Mouse (Mus musculus) lung, postnatal 0 days (tissue): ENCODE measurements around the gene Chadl. TPM values are rescaled to one million over a fixed set of nuclear protein-coding genes. Genes with fewer than 3 reads are reported as not detected.
A peak's percentile ranks its signal among the peaks of the same experiment; 100 is the strongest.

ENCODE experiments used
- ATAC-seq: fragments of 200-750 bp; cut with Nextera tagmentation; 2 replicates; pipeline ENCODE4 v1.8.0; 2017; ENCODE audit warnings: moderate library complexity
- DNase-seq: peaks from one replicate; pipeline ENCODE4 v3.0.0-alpha.2; 2016; ENCODE audit warnings: low spot score
- H3K27ac ChIP-seq: fragments of 300-500 bp; sonication (generic); 2 replicates; pipeline ENCODE4 v1.5.1; 2014; ENCODE audit warnings: antibody characterized with exemption, mild to moderate bottlenecking, low read length, mixed read lengths
- H3K27me3 ChIP-seq: fragments of 300-500 bp; sonication (generic); replicated peaks from 2 replicates; pipeline ENCODE4 v1.6.1; 2014; ENCODE audit warnings: low read length, mixed read lengths; ENCODE audit not compliant: insufficient read depth
- H3K36me3 ChIP-seq: fragments of 300-500 bp; sonication (generic); 2 replicates; pipeline ENCODE4 v1.6.1; 2014; ENCODE audit warnings: low read length, mixed read lengths; ENCODE audit not compliant: insufficient read depth
- H3K4me1 ChIP-seq: fragments of 300-500 bp; sonication (generic); 2 replicates; pipeline ENCODE4 v1.6.1; 2014; ENCODE audit warnings: antibody characterized with exemption, low read depth, low read length, mixed read lengths; ENCODE audit not compliant: insufficient read depth
- H3K4me2 ChIP-seq: fragments of 300-500 bp; sonication (generic); replicated peaks from 2 replicates; pipeline ENCODE4 v1.6.1; 2014; ENCODE audit warnings: low read depth, mild to moderate bottlenecking, low read length, moderate library complexity, mixed read lengths
- H3K4me3 ChIP-seq: fragments of 300-500 bp; sonication (generic); 2 replicates; pipeline ENCODE4 v1.5.1; 2014; ENCODE audit warnings: low read depth, low read length
- H3K9ac ChIP-seq: fragments of 300-500 bp; sonication (generic); replicated peaks from 2 replicates; pipeline ENCODE4 v1.6.1; 2014; ENCODE audit warnings: low read depth, mild to moderate bottlenecking
- H3K9me3 ChIP-seq: fragments of 300-500 bp; sonication (generic); 2 replicates; pipeline ENCODE4 v1.6.1; 2016; ENCODE audit warnings: low read length, mixed read lengths
- CTCF ChIP-seq: IDR thresholded peaks from 2 replicates; pipeline ENCODE4 v1.5.1; 2016; ENCODE audit warnings: antibody characterized with exemption, mild to moderate bottlenecking
- EP300 ChIP-seq: IDR thresholded peaks from 2 replicates; pipeline ENCODE4 v1.6.1; 2016; ENCODE audit warnings: antibody characterized with exemption, mild to moderate bottlenecking, control low read depth
- WGBS: fragments of 180-500 bp; shearing (Covaris S2); extraction: QIAGEN DNeasy Blood & Tissue Kit; methylation state at CpG from one replicate; pipeline ENCODE4 v1.1.7; 2014; 5-methylcytosine and 5-hydroxymethylcytosine counted together
- polyA plus RNA-seq: library from polyadenylated mRNA; unstranded; fragments of >200 nt; fragmentation: Nextera tagmentation; extraction: Ambion mirVana; gene quantifications from 2 replicates; pipeline ENCODE4 v1.2.1, GENCODE M21; 2015

Chadl gene
- polyA plus RNA-seq, 1 experiment from 2014 or later: 2.6 TPM

- H3K36me3 ChIP-seq: no peaks in the 10 kb centered on the region; the same call in none of the 2 replicates
- TF ChIP-seq EP300: no peak
- TF ChIP-seq CTCF: no peak
- no peak overlapping the region for H3K9ac ChIP-seq
- WGBS: 84% methylated on average over 10 of the region's 10 CpGs
- no peaks in the 10 kb centered on the region for H3K27me3 ChIP-seq
- no peak overlapping the region for H3K27ac ChIP-seq
- H3K9me3 ChIP-seq: no peaks in the 10 kb centered on the region
- ATAC-seq (no peak), DNase-seq (no peak)
- H3K4me1 ChIP-seq: no peaks in the 10 kb centered on the region
- H3K4me2 ChIP-seq: no peak overlapping the region
- no peak overlapping the region for H3K4me3 ChIP-seq
Observed at GRCm38 (mm10) chr15:81666957-81667356, 30.1 kb downstream of the Chadl start.

GRCm38 (mm10) chr15:81663697-81664561 lies 33.2 kb downstream of the Chadl start, which contains the start of gene L3mbtl2:
L3mbtl2 (plus strand) TSS chr15:81663889.
- WGBS: under 1% methylated on average over 54 of the region's 55 CpGs
- no peak for TF ChIP-seq EP300
- peak; percentile 56 for TF ChIP-seq CTCF
- Histone ChIP-seq H3K4me3 (peak within 1 kb of the TSS; percentile 81), H3K27me3 (no peaks in the 10 kb centered on the region), H3K9me3 (no peaks in the 10 kb centered on the region), H3K4me1 (no peaks in the 10 kb centered on the region), H3K36me3 (no peaks in the 10 kb centered on the region; the same call in none of the 2 replicates), H3K4me2 (peak within 1 kb of the TSS; percentile 90), H3K9ac (peak within 1 kb of the TSS; percentile 73), H3K27ac (no peak within 1 kb of the TSS)
- DNase-seq: peak; percentile 96
- ATAC-seq: peak; percentile 100

GRCm38 (mm10) chr15:81663281-81663680 lies 33.8 kb downstream of the Chadl start:
- Histone ChIP-seq H3K9ac (no peak overlapping the region), H3K9me3 (no peaks in the 10 kb centered on the region), H3K4me2 (peak overlapping the region; percentile 90; the same call in 1 of the 2 replicates), H3K27ac (no peak overlapping the region), H3K4me3 (peak overlapping the region; percentile 14; the same call in 1 of the 2 replicates), H3K36me3 (no peaks in the 10 kb centered on the region; the same call in none of the 2 replicates), H3K4me1 (no peaks in the 10 kb centered on the region), H3K27me3 (no peaks in the 10 kb centered on the region)
- no peak for DNase-seq
- ATAC-seq: no peak; the same call in 1 of the 2 replicates
- TF ChIP-seq CTCF (no peak), EP300 (no peak)
- 64% methylated on average over 10 of the region's 10 CpGs for WGBS

GRCm38 (mm10) chr15:81661701-81662100 lies 35.4 kb downstream of the Chadl start:
- no peak overlapping the region for H3K9ac ChIP-seq
- no peak overlapping the region for H3K27ac ChIP-seq
- TF ChIP-seq CTCF (no peak), EP300 (no peak)
- no peak overlapping the region for H3K4me2 ChIP-seq
- ATAC-seq: no peak
- no peak for DNase-seq
- no peaks in the 10 kb centered on the region for H3K4me1 ChIP-seq
- WGBS: 85% methylated on average over 2 of the region's 2 CpGs
- H3K36me3 ChIP-seq: no peaks in the 10 kb centered on the region
- H3K27me3 ChIP-seq: no peaks in the 10 kb centered on the region
- H3K4me3 ChIP-seq: no peak overlapping the region
- no peaks in the 10 kb centered on the region for H3K9me3 ChIP-seq

- Histone ChIP-seq H3K4me1 (no peaks in the 10 kb centered on the region), H3K4me2 (no peak overlapping the region), H3K27ac (no peak overlapping the region), H3K9me3 (no peaks in the 10 kb centered on the region), H3K4me3 (no peak overlapping the region), H3K36me3 (peaks cover 30% of the 10 kb centered on the region), H3K27me3 (no peaks in the 10 kb centered on the region), H3K9ac (no peak overlapping the region)
- WGBS: 90% methylated on average over 7 of the region's 7 CpGs
- DNase-seq (no peak), ATAC-seq (no peak)
- no peak for TF ChIP-seq EP300
- no peak for TF ChIP-seq CTCF
Observed at GRCm38 (mm10) chr15:81650636-81651035, 46.5 kb downstream of the Chadl start.

GRCm38 (mm10) chr15:81649516-81650455 lies 47.3 kb downstream of the Chadl start:
- H3K4me1 ChIP-seq: no peaks in the 10 kb centered on the region
- peaks cover 36% of the 10 kb centered on the region for H3K36me3 ChIP-seq

More at GRCm38 (mm10) chr15:81649516-81650455, 47.3 kb downstream of the Chadl start:
- ATAC-seq (0 out of 2 replicates have a peak, but pooled peaks have one; percentile 8), DNase-seq (peak; percentile 8)
- no peak overlapping the region for H3K27ac ChIP-seq
- TF ChIP-seq CTCF (no peak), EP300 (no peak)
- H3K9me3 ChIP-seq: no peaks in the 10 kb centered on the region
- H3K4me2 ChIP-seq: no peak overlapping the region
- no peak overlapping the region for H3K9ac ChIP-seq
- WGBS: 89% methylated on average over 8 of the region's 8 CpGs
- no peaks in the 10 kb centered on the region for H3K27me3 ChIP-seq
- no peak overlapping the region for H3K4me3 ChIP-seq

Other genes starting within 250 kb of the Chadl start
- gene Rbx1, start 231.0 kb downstream of the Chadl start, polyA plus RNA-seq: 419 and 465 TPM in 2 replicates
- gene Ep300, start 111.9 kb downstream of the Chadl start, polyA plus RNA-seq: 8.5 and 10.6 TPM in 2 replicates
- 9.4 and 9.6 TPM in 2 replicates for gene L3mbtl2, start 33.4 kb downstream of the Chadl start, polyA plus RNA-seq
- 13.8 and 13.9 TPM in 2 replicates for gene Zc3h7b, start 47.8 kb upstream of the Chadl start, polyA plus RNA-seq
- 17.9 and 24.6 TPM in 2 replicates for gene Rangap1, start 48.2 kb upstream of the Chadl start, polyA plus RNA-seq
- gene Tef, start 105.1 kb upstream of the Chadl start, polyA plus RNA-seq: 38.6 and 44.0 TPM in 2 replicates
- 24.8 and 30.0 TPM in 2 replicates for gene Tob2, start 161.5 kb upstream of the Chadl start, polyA plus RNA-seq
- 80.3 and 88.8 TPM in 2 replicates for gene Phf5a, start 174.6 kb upstream of the Chadl start, polyA plus RNA-seq
- 89.2 and 90.8 TPM in 2 replicates for gene Aco2, start 175.0 kb upstream of the Chadl start, polyA plus RNA-seq
- gene Polr3h, start 229.0 kb upstream of the Chadl start, polyA plus RNA-seq: 41.8 and 43.1 TPM in 2 replicates
- 3.8 TPM in 2 replicates for gene Csdc2, start 239.5 kb upstream of the Chadl start, polyA plus RNA-seq